Comparison of ENCODE assay signal across 17 mouse cellular contexts in the genomic region with DNA sequence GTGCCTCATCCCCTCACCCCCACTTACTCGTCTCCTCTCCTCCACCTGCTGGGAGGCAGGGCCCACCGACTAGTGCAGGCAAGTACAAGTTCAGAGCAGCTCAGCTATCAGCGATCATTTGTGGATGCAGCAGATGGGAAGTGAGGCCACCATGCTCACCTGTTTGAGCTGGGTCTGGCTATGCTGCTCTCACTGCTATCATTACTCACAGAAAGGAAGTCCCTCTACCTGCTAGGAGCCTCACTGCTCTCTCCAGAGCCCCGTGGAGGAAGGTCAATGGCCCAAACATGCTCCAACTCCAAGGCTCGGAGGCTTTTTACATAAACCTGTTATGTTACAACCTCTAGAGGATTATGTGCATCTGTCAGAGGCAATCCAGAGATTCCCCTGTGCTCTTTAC. TPM values are rescaled to one million over a fixed set of nuclear protein-coding genes. Genes with fewer than 3 reads are reported as not detected.
"Had no signal": no experiment of that assay in that cellular context is flagged by ENCODE, and none has a peak within 500 bp of the region (broad histone marks: within the 10 kb centered on the region; RNA-seq: fewer than 3 reads in every experiment).

No protein-coding gene starts in this region.

- H3K4me3 ChIP-seq: kidney, embryonic 15.5 days; left cerebral cortex, adult 2 months; liver, embryonic 13.5 days; midbrain, embryonic 15.5 days; neural tube, embryonic 12.5 days; neural tube, embryonic 15.5 days had no signal

- H3K9me3 ChIP-seq: kidney, embryonic 15.5 days; liver, embryonic 13.5 days; midbrain, embryonic 15.5 days; neural tube, embryonic 12.5 days; neural tube, embryonic 15.5 days had no signal

- H3K27ac ChIP-seq: kidney, embryonic 15.5 days; left cerebral cortex, adult 2 months; liver, embryonic 13.5 days; midbrain, embryonic 15.5 days; neural tube, embryonic 12.5 days; neural tube, embryonic 15.5 days had no signal

- ATAC-seq: midbrain, embryonic 15.5 days had no signal

- DNase-seq: kidney, adult 8-10 months; kidney, postnatal 10 days; kidney, postnatal 36 days; liver, embryonic 13.5 days; lung, adult 2 months; lung, postnatal 14 days; lung, postnatal 4 days; right cerebral cortex, adult 18-20 months; right cerebral cortex, postnatal 25 days; thymus, adult 18-20 months; thymus, postnatal 36 days had no signal

- H3K27me3 ChIP-seq: kidney, embryonic 15.5 days; liver, embryonic 13.5 days; midbrain, embryonic 15.5 days; neural tube, embryonic 12.5 days; neural tube, embryonic 15.5 days had no signal

- H3K4me2 ChIP-seq: kidney, embryonic 15.5 days; liver, embryonic 13.5 days; midbrain, embryonic 15.5 days; neural tube, embryonic 12.5 days; neural tube, embryonic 15.5 days had no signal

- H3K9ac ChIP-seq: kidney, embryonic 15.5 days; liver, embryonic 13.5 days; midbrain, embryonic 15.5 days; neural tube, embryonic 12.5 days; neural tube, embryonic 15.5 days had no signal

RNA-seq across cellular contexts. Expression of gene Slc26a1, which starts 18.0 kb away (rescaled TPM):
- polyA plus RNA-seq: small intestine, adult 2 months had no signal
